Comparison of ENCODE assay signal across 10 mouse cellular contexts in the genomic region with DNA sequence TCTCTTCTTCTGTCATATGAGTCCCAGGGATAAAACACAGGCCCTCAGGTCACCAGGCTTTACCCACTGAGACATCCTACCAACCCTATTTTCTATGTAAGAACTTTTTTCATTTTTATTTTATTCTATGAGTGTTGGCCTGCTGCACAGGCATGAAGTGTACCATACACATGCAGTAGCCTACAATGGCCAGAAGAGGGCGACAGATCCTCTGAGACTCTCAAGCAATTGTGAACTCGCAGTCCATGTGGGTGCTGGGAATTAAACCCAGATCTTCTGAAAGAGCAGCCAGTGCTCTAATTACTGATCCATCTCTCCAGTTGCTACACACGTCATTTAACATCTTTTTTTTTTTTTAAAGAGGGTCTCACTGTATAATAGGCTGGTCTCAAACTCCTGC. TPM values are rescaled to one million over a fixed set of nuclear protein-coding genes. Genes with fewer than 3 reads are reported as not detected.
DNase-seq lines count a peak whose midpoint lies in the region; TF ChIP-seq lines count a peak whose summit lies in the region.
"Had no signal": no experiment of that assay in that cellular context is flagged by ENCODE, and none has a peak within 500 bp of the region (broad histone marks: within the 10 kb centered on the region; RNA-seq: fewer than 3 reads in every experiment).

No protein-coding gene starts in this region.

- TF ChIP-seq CTCF in gastrocnemius, adult 2 months (IDR thresholded peaks at IDR 0.05) = peak; percentile 68
- TF ChIP-seq CTCF in spleen, adult 2 months (IDR thresholded peaks at IDR 0.05; ENCODE audit: extremely low read depth, insufficient read depth, insufficient read length, insufficient replicate concordance) = peak; percentile 34; the same call in 1 of the 2 replicates
- peak; percentile 20; the same call in 1 of the 2 replicates for TF ChIP-seq CTCF in cortical plate, adult 2 months (IDR thresholded peaks at IDR 0.05; ENCODE audit: extremely low read depth, insufficient read depth, low read length)

- intact Hi-C loops in gastrocnemius, adult 2 months (cut with DNase I) = loop anchor here (5.0 kb wide), 1 partner anchor 289 kb away; no protein-coding TSS in a partner anchor
- intact Hi-C loops in gastrocnemius, postnatal 36 days (cut with DNase I) = no loop called here
- intact Hi-C loops in heart, postnatal 25 days (cut with DNase I) = no loop called here

- no peaks in the 10 kb centered on the region for H3K27me3 ChIP-seq in spleen, adult 2 months (ENCODE audit: control insufficient read depth, insufficient read depth, low read length)

- no peak for DNase-seq in gastrocnemius, adult 2 months
- no peak for DNase-seq in gastrocnemius, adult 18-20 months (ENCODE audit: low spot score)
- DNase-seq in spleen, adult 2 months (ENCODE audit: low read depth in 1 of 2, low spot score in 2 of 2) = no peak
- DNase-seq in spleen, postnatal 36 days (ENCODE audit: low spot score in 2 of 2) = no peak
- peak; percentile 40 for DNase-seq in thymus, postnatal 25 days
- no peak for DNase-seq in gastrocnemius, postnatal 36 days
- no peak for DNase-seq in heart, postnatal 25 days (ENCODE audit: low spot score)
- DNase-seq: kidney, adult 18-20 months; right cerebral cortex, postnatal 25 days had no signal

- no peak overlapping the region for H3K4me3 ChIP-seq in gastrocnemius, adult 2 months
- no peak overlapping the region for H3K4me3 ChIP-seq in spleen, adult 2 months (ENCODE audit: extremely low read depth, insufficient read depth, insufficient read length)
- H3K4me3 ChIP-seq in cortical plate, adult 2 months (ENCODE audit: insufficient read depth, low read length) = no peak overlapping the region

- no peak for TF ChIP-seq POLR2A in spleen, adult 2 months (IDR thresholded peaks at IDR 0.05; ENCODE audit: low read depth, low read length)
- TF ChIP-seq POLR2A in cortical plate, adult 2 months (IDR thresholded peaks at IDR 0.05; ENCODE audit: extremely low read depth, insufficient read depth, low read length) = no peak

- peaks cover 8% of the 10 kb centered on the region for H3K4me1 ChIP-seq in spleen, adult 2 months (ENCODE audit: control insufficient read depth, insufficient read depth, insufficient read length)
- peaks cover 5% of the 10 kb centered on the region for H3K4me1 ChIP-seq in cortical plate, adult 2 months (ENCODE audit: control insufficient read depth, insufficient read depth, low read length)

- WGBS in spleen, adult 2 months = 70% methylated on average over 3 of the region's 3 CpGs

- H3K27ac ChIP-seq in gastrocnemius, adult 2 months = no peak overlapping the region
- H3K27ac ChIP-seq in spleen, adult 2 months (ENCODE audit: insufficient read depth, low read length) = no peak overlapping the region
- no peak overlapping the region for H3K27ac ChIP-seq in cortical plate, adult 2 months (ENCODE audit: insufficient read depth, low read length)

- no peaks in the 10 kb centered on the region; the same call in 1 of the 2 replicates for H3K36me3 ChIP-seq in spleen, adult 2 months (ENCODE audit: control insufficient read depth, insufficient read depth, low read length)

RNA-seq across cellular contexts. Expression of gene Rnf215, which starts 1.6 kb away (rescaled TPM):
- 1 to 10 TPM; 4.6 to 6.3 TPM for total RNA-seq in gastrocnemius, adult 2 months (2021)
- total RNA-seq in gastrocnemius, adult 18-20 months (2021) = 1 to 10 TPM; 3.3 to 4.5 TPM
- 20.6 and 26.2 TPM in 2 replicates for polyA plus RNA-seq in spleen, adult 2 months (2012; rRNA removed)
- 34.9 and 36.5 TPM in 2 replicates for polyA plus RNA-seq in cortical plate, adult 2 months (2012; rRNA removed)
- total RNA-seq in gastrocnemius, postnatal 36 days (2021) = 1 to 10 TPM; 4.4 to 5.5 TPM
- 10 to 100 TPM; 13.2 to 13.8 TPM for total RNA-seq in heart, postnatal 25 days (2021)

RNA-seq across cellular contexts. Expression of gene Sec14l2, which starts 10.2 kb away (rescaled TPM):
- total RNA-seq in gastrocnemius, adult 2 months (2021) = under 1 TPM; 0.22 to 0.36 TPM
- under 1 TPM; 0.09 to 0.33 TPM for total RNA-seq in gastrocnemius, adult 18-20 months (2021)
- 1.9 and 2.9 TPM in 2 replicates for polyA plus RNA-seq in spleen, adult 2 months (2012; rRNA removed)
- polyA plus RNA-seq in cortical plate, adult 2 months (2012; rRNA removed) = 40.1 and 42.9 TPM in 2 replicates
- under 1 TPM; 0.33 to 0.42 TPM for total RNA-seq in gastrocnemius, postnatal 36 days (2021)
- total RNA-seq in heart, postnatal 25 days (2021) = 1 to 10 TPM in 1 of 2 experiments, under 1 TPM in 1; 0.73 to 1.1 TPM

RNA-seq across cellular contexts. Expression of gene Ccdc157, which starts 26.6 kb away (rescaled TPM):
- total RNA-seq in gastrocnemius, adult 2 months (2021) = 1 to 10 TPM; 3.2 to 3.4 TPM
- total RNA-seq in gastrocnemius, adult 18-20 months (2021) = 1 to 10 TPM; 1.8 to 1.9 TPM
- polyA plus RNA-seq in spleen, adult 2 months (2012; rRNA removed) = 4.3 and 4.4 TPM in 2 replicates
- polyA plus RNA-seq in cortical plate, adult 2 months (2012; rRNA removed) = 19.0 and 19.1 TPM in 2 replicates
- 1 to 10 TPM; 2.6 to 2.8 TPM for total RNA-seq in gastrocnemius, postnatal 36 days (2021)
- 1 to 10 TPM; 5.0 to 5.3 TPM for total RNA-seq in heart, postnatal 25 days (2021)

RNA-seq across cellular contexts. Expression of gene Sf3a1, which starts 26.7 kb away (rescaled TPM):
- total RNA-seq in gastrocnemius, adult 2 months (2021) = 10 to 100 TPM; 13.9 to 19.6 TPM
- 10 to 100 TPM; 15.0 to 18.6 TPM for total RNA-seq in gastrocnemius, adult 18-20 months (2021)
- polyA plus RNA-seq in spleen, adult 2 months (2012; rRNA removed) = 27.9 and 31.9 TPM in 2 replicates
- 38.8 and 39.0 TPM in 2 replicates for polyA plus RNA-seq in cortical plate, adult 2 months (2012; rRNA removed)
- total RNA-seq in gastrocnemius, postnatal 36 days (2021) = 10 to 100 TPM; 16.2 to 17.0 TPM
- 10 to 100 TPM; 40.0 to 43.9 TPM for total RNA-seq in heart, postnatal 25 days (2021)

RNA-seq across cellular contexts. Expression of gene Mtfp1, which starts 38.2 kb away (rescaled TPM):
- 10 to 100 TPM; 38.9 to 72.9 TPM for total RNA-seq in gastrocnemius, adult 2 months (2021)
- total RNA-seq in gastrocnemius, adult 18-20 months (2021) = 10 to 100 TPM; 39.2 to 51.4 TPM
- 5.1 and 6.2 TPM in 2 replicates for polyA plus RNA-seq in spleen, adult 2 months (2012; rRNA removed)
- polyA plus RNA-seq in cortical plate, adult 2 months (2012; rRNA removed) = 82.5 and 92.9 TPM in 2 replicates
- total RNA-seq in gastrocnemius, postnatal 36 days (2021) = 10 to 100 TPM; 52.1 to 53.4 TPM
- total RNA-seq in heart, postnatal 25 days (2021) = 100 to 1,000 TPM; 142 to 144 TPM
